Mouse (Mus musculus) C2C12 (cell line): Measurements from ENCODE around the gene Ank2.

Experiments
- CEBPB ChIP-seq: IDR thresholded peaks from one replicate; pipeline ENCODE4 v1.6.1; 2011; ENCODE audit warnings: low read depth, mild to moderate bottlenecking, control low read depth, moderate library complexity
- CTCF ChIP-seq: IDR thresholded peaks from one replicate; pipeline ENCODE4 v1.5.1; 2011; ENCODE audit not compliant: control insufficient read depth, insufficient read depth, insufficient read length
- MAX ChIP-seq: IDR thresholded peaks from one replicate; pipeline ENCODE4 v1.6.1; 2011; ENCODE audit warnings: mild to moderate bottlenecking, control low read depth
- MYOD1 ChIP-seq: IDR thresholded peaks from one replicate; pipeline ENCODE4 v1.6.1; 2011; ENCODE audit warnings: low read depth; ENCODE audit not compliant: control insufficient read depth, insufficient read length
- USF1 ChIP-seq: IDR thresholded peaks from one replicate; pipeline ENCODE4 v1.6.1; 2011; ENCODE audit warnings: low read depth, mild to moderate bottlenecking, control low read depth, moderate library complexity

DNA sequence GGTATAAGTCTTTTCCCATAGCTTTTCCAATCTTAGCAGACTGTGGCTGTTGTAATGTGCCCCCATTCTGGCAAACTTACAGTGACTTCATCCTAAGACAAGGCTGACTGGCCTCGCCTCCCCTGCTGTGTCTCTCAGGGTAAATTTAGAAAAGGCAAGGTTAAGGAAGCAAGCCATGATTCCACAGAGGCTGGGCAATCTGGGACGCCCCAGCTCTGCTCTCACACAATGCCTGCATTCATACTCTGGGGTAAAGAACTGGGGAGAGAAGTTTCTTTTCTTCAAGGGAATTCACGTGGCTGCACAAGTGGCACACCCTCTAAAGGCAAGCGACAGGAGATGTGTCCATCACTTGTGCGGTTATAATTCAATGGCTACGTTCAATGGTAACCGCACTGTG lies 505.0 kb downstream of the Ank2 start:
- TF ChIP-seq CTCF, result no peak
- TF ChIP-seq USF1, result no peak
- TF ChIP-seq MAX, result no peak
- no peak for TF ChIP-seq CEBPB
- no peak for TF ChIP-seq MYOD1
